Mouse (Mus musculus) limb, embryonic 12.5 days (tissue): ENCODE measurements around the gene Tomm40. TPM values are rescaled to one million over a fixed set of nuclear protein-coding genes. Genes with fewer than 3 reads are reported as not detected.

Source experiments
- ATAC-seq: fragments of 200-750 bp; cut with Nextera tagmentation; 2 replicates; pipeline ENCODE4 v1.8.0; 2017; ENCODE audit warnings: low read depth, moderate TSS enrichment; ENCODE audit not compliant: insufficient number of reproducible peaks, insufficient read depth, low FRiP score, low TSS enrichment
- H3K27ac ChIP-seq: fragments of 300-500 bp; sonication (generic); 2 replicates; pipeline ENCODE4 v1.5.1; 2016; ENCODE audit warnings: mild to moderate bottlenecking, moderate library complexity
- H3K27me3 ChIP-seq: fragments of 300-500 bp; sonication (generic); 2 replicates; pipeline ENCODE4 v1.6.1; 2016; ENCODE audit warnings: mild to moderate bottlenecking, moderate library complexity
- H3K36me3 ChIP-seq: fragments of 300-500 bp; sonication (generic); 2 replicates; pipeline ENCODE4 v1.6.1; 2016; ENCODE audit warnings: mild to moderate bottlenecking, moderate library complexity
- H3K4me1 ChIP-seq: fragments of 300-500 bp; sonication (generic); replicated peaks from 2 replicates; pipeline ENCODE4 v1.6.1; 2016
- H3K4me2 ChIP-seq: fragments of 300-500 bp; sonication (generic); 2 replicates; pipeline ENCODE4 v1.6.1; 2016; ENCODE audit warnings: mild to moderate bottlenecking, moderate library complexity
- H3K4me3 ChIP-seq: fragments of 300-500 bp; sonication (generic); replicated peaks from 2 replicates; pipeline ENCODE4 v1.5.1; 2016; ENCODE audit warnings: mild to moderate bottlenecking
- H3K9ac ChIP-seq: fragments of 300-500 bp; sonication (generic); replicated peaks from 2 replicates; pipeline ENCODE4 v1.6.1; 2016; ENCODE audit warnings: mild to moderate bottlenecking, moderate library complexity
- H3K9me3 ChIP-seq: fragments of 300-500 bp; sonication (generic); 2 replicates; pipeline ENCODE4 v1.6.1; 2016; ENCODE audit warnings: mild to moderate bottlenecking, moderate library complexity
- WGBS: fragments of 180-500 bp; shearing (Covaris S2); methylation state at CpG from one replicate; pipeline ENCODE4 v1.1.7; 2016; 5-methylcytosine and 5-hydroxymethylcytosine counted together
- polyA plus RNA-seq: library from polyadenylated mRNA; unstranded; fragments of >200 nt; fragmentation: Nextera tagmentation; extraction: Ambion mirVana; gene quantifications from 2 replicates; pipeline ENCODE4 v1.2.1, GENCODE M21; 2016

Tomm40 gene
- polyA plus RNA-seq, 1 experiment from 2014 or later, result 174 TPM

- Histone ChIP-seq H3K4me2 (no peak overlapping the region), H3K9ac (no peak overlapping the region), H3K27me3 (no peaks in the 10 kb centered on the region), H3K27ac (no peak overlapping the region), H3K4me3 (no peak overlapping the region), H3K4me1 (peaks cover 14% of the 10 kb centered on the region), H3K36me3 (peaks cover 62% of the 10 kb centered on the region), H3K9me3 (peaks cover 13% of the 10 kb centered on the region)
- ATAC-seq, result no peak
- 89% methylated on average over 5 of the region's 5 CpGs for WGBS
Observed at GRCm38 (mm10) chr7:19718297-19718952, 3.2 kb upstream of the Tomm40 start.

DNA sequence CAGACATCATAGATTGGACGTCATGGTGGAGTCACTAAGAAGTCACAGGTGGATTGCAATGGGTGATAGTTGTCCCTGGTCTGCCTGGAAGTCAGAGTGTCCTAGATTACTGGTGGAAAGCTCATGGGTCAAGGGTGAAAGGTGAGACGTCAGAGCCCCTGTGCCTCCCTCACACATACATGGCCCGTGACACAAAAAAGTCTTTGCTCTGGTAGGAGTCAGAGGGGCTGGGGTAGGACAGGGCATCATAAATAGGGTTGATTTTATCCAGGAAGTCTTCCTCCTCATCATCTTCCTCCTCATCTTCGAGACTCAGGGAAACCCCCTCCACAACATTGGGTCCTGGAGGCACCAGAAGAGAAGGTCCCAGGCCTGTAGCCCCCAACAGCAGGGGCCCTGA is 2.1 kb upstream of the Tomm40 start:
- Histone ChIP-seq H3K4me3 (no peak overlapping the region), H3K4me2 (no peak overlapping the region), H3K36me3 (peaks cover 63% of the 10 kb centered on the region), H3K4me1 (peaks cover 15% of the 10 kb centered on the region), H3K9ac (no peak overlapping the region), H3K27ac (no peak overlapping the region), H3K9me3 (peaks cover 13% of the 10 kb centered on the region), H3K27me3 (no peaks in the 10 kb centered on the region)
- ATAC-seq, result no peak
- 91% methylated on average over 4 of the region's 4 CpGs for WGBS

- WGBS, result 62% methylated on average over 2 of the region's 2 CpGs
- Histone ChIP-seq H3K9me3 (peaks cover 13% of the 10 kb centered on the region), H3K36me3 (peaks cover 68% of the 10 kb centered on the region), H3K27me3 (no peaks in the 10 kb centered on the region), H3K9ac (no peak overlapping the region), H3K27ac (peak overlapping the region; percentile 77; the same call in 1 of the 2 replicates), H3K4me3 (no peak overlapping the region), H3K4me2 (peak overlapping the region; percentile 62), H3K4me1 (peaks cover 15% of the 10 kb centered on the region)
- ATAC-seq, result no peak
Observed at GRCm38 (mm10) chr7:19716822-19717221, 1.6 kb upstream of the Tomm40 start.

- Histone ChIP-seq H3K27me3 (no peaks in the 10 kb centered on the region), H3K9ac (peak overlapping the region; percentile 24), H3K4me2 (peak overlapping the region; percentile 62), H3K4me3 (peak overlapping the region; percentile 100), H3K4me1 (peaks cover 15% of the 10 kb centered on the region), H3K36me3 (peaks cover 69% of the 10 kb centered on the region), H3K9me3 (peaks cover 8% of the 10 kb centered on the region), H3K27ac (peak overlapping the region; percentile 77)
- WGBS, result 6% methylated on average over 18 of the region's 18 CpGs
- no peak for ATAC-seq
Observed at GRCm38 (mm10) chr7:19716055-19716682, 931 bp upstream of the Tomm40 start.

- H3K4me1 ChIP-seq, result peaks cover 15% of the 10 kb centered on the region
- H3K9me3 ChIP-seq, result no peaks in the 10 kb centered on the region
- peaks cover 68% of the 10 kb centered on the region for H3K36me3 ChIP-seq
- no peaks in the 10 kb centered on the region for H3K27me3 ChIP-seq
- peak overlapping the region; percentile 100 for H3K4me3 ChIP-seq
- no peak for ATAC-seq
- H3K9ac ChIP-seq, result peak overlapping the region; percentile 94
- under 1% methylated on average over 39 of the region's 39 CpGs for WGBS
- peak overlapping the region; percentile 69 for H3K27ac ChIP-seq
- peak overlapping the region; percentile 90 for H3K4me2 ChIP-seq
Observed at GRCm38 (mm10) chr7:19714836-19715235, 402 bp downstream of the Tomm40 start.

DNA sequence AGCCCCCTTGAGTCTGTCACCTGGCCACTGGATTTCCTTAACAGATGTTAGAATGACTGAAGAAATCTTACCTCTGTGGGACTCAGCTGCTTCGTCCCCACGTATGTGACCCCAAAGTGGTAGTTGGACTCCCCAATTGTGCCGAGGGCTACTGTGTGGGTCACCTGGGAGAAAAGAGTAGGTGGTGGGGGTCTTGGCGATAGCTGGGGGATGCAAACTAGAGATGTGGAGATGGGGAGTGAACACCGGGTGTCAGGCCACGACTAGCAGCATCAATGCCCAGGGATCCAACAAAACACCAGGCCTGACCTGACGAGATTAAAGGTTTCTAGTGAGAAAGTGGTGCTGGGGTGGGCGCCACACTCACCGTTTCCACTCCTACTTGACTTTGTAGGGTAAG is 1.6 kb downstream of the Tomm40 start:
- H3K9me3 ChIP-seq, result no peaks in the 10 kb centered on the region
- peak overlapping the region; percentile 90; the same call in 1 of the 2 replicates for H3K4me2 ChIP-seq
- peaks cover 15% of the 10 kb centered on the region for H3K4me1 ChIP-seq
- no peak for ATAC-seq
- peak overlapping the region; percentile 100; the same call in 1 of the 2 replicates for H3K4me3 ChIP-seq
- peaks cover 68% of the 10 kb centered on the region for H3K36me3 ChIP-seq
- WGBS, result 87% methylated on average over 9 of the region's 9 CpGs
- H3K27ac ChIP-seq, result no peak overlapping the region
- no peaks in the 10 kb centered on the region for H3K27me3 ChIP-seq
- no peak overlapping the region for H3K9ac ChIP-seq

- no peak overlapping the region for H3K27ac ChIP-seq
- no peaks in the 10 kb centered on the region for H3K9me3 ChIP-seq
- no peak overlapping the region for H3K4me3 ChIP-seq
- ATAC-seq, result no peak
- no peak overlapping the region for H3K9ac ChIP-seq
- peaks cover 67% of the 10 kb centered on the region for H3K36me3 ChIP-seq
- H3K4me1 ChIP-seq, result peaks cover 15% of the 10 kb centered on the region
- peak overlapping the region; percentile 90; the same call in 1 of the 2 replicates for H3K4me2 ChIP-seq
- 62% methylated on average over 4 of the region's 4 CpGs for WGBS
- no peaks in the 10 kb centered on the region for H3K27me3 ChIP-seq
Observed at GRCm38 (mm10) chr7:19713196-19713595, 2.0 kb downstream of the Tomm40 start.

DNA sequence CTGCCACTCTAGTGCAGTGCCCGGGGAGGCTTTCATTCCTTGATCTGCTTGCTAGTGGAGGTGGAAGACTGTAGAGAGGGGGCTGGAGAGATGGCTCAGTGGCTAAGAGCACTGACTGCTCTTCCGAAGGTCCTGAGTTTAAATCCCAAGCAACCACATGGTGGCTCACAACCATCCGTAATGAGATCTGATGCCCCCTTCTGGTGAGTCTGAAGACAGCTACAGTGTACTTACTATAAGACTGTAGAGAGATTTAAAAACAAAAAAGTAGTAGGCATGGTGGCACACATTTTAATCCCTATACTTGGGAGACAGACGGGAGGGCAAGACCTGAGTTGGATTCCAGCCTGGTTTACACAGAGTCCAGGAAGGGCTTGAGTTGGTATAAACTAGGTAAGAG is 2.8 kb downstream of the Tomm40 start:
- H3K4me2 ChIP-seq, result no peak overlapping the region
- no peak for ATAC-seq
- peaks cover 15% of the 10 kb centered on the region for H3K4me1 ChIP-seq
- 81% methylated on average over 4 of the region's 4 CpGs for WGBS
- no peaks in the 10 kb centered on the region for H3K9me3 ChIP-seq
- no peak overlapping the region for H3K27ac ChIP-seq
- H3K9ac ChIP-seq, result no peak overlapping the region
- H3K36me3 ChIP-seq, result peaks cover 69% of the 10 kb centered on the region
- H3K4me3 ChIP-seq, result no peak overlapping the region
- H3K27me3 ChIP-seq, result no peaks in the 10 kb centered on the region

GRCm38 (mm10) chr7:19710650-19711049 is 4.6 kb downstream of the Tomm40 start:
- no peak overlapping the region for H3K4me2 ChIP-seq
- 93% methylated on average over 10 of the region's 10 CpGs for WGBS
- H3K36me3 ChIP-seq, result peaks cover 78% of the 10 kb centered on the region
- no peaks in the 10 kb centered on the region for H3K9me3 ChIP-seq
- no peak overlapping the region for H3K9ac ChIP-seq
- ATAC-seq, result no peak
- H3K4me1 ChIP-seq, result peaks cover 13% of the 10 kb centered on the region
- no peak overlapping the region for H3K4me3 ChIP-seq
- no peak overlapping the region for H3K27ac ChIP-seq
- no peaks in the 10 kb centered on the region for H3K27me3 ChIP-seq

DNA sequence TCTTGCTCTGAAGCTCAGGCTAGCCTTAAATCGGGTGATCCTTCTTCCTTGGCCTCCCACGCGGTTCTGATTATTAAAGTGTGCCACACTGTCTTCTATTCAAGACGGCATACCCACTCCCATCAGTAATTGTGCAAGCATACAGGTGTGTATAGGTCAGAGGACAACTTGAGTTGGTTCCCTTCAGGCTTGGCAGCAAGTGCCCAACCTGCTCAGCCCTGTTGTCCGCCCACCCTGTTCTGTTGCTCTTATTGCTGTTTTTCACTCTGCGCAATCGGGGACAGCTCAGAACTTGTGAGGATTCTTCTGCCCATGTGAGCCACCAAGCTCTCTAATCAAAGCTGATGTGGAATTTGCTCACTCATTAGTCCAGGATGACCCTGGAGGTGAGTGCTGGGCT is 10.0 kb downstream of the Tomm40 start:
- 95% methylated on average over 7 of the region's 7 CpGs for WGBS

GRCm38 (mm10) chr7:19704475-19704874 is 10.8 kb downstream of the Tomm40 start:
- H3K27ac ChIP-seq, result no peak overlapping the region
- H3K4me3 ChIP-seq, result no peak overlapping the region
- H3K4me1 ChIP-seq, result peaks cover 8% of the 10 kb centered on the region
- ATAC-seq, result no peak
- H3K9me3 ChIP-seq, result no peaks in the 10 kb centered on the region
- 91% methylated on average over 4 of the region's 4 CpGs for WGBS
- H3K9ac ChIP-seq, result no peak overlapping the region
- H3K4me2 ChIP-seq, result no peak overlapping the region
- H3K27me3 ChIP-seq, result no peaks in the 10 kb centered on the region
- H3K36me3 ChIP-seq, result peaks cover 76% of the 10 kb centered on the region

More for the DNA sequence above, 10.0 kb downstream of the Tomm40 start:
- Histone ChIP-seq H3K9me3 (no peaks in the 10 kb centered on the region), H3K27me3 (no peaks in the 10 kb centered on the region), H3K4me3 (no peak overlapping the region), H3K36me3 (peaks cover 84% of the 10 kb centered on the region), H3K9ac (no peak overlapping the region), H3K4me2 (no peak overlapping the region), H3K4me1 (peaks cover 6% of the 10 kb centered on the region), H3K27ac (no peak overlapping the region)
- ATAC-seq, result no peak
